24 mouse cellular contexts compared by ENCODE assay signal in the genomic region with DNA sequence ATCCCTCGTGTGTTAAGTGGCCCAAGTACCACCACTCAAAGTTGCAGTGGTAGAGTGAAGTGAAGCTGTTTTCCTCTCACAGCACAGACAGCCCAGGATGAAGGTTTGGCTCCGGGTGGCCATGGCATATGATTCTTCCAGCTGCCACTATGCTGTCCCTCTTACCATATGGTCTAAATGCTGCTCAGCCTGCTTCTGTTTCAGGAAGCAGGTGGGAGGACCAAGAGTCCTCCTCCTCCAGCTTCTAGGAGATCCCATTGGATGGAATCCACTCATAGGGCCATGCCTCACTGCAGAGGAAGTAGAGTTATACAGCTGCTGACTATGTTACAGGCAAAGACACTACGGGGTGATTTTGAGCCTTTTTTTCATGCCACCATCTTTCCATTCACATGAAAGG.
DNase-seq lines count a peak whose midpoint lies in the region; ATAC-seq and TF ChIP-seq lines count a peak whose summit lies in the region.
"Had no signal": no experiment of that assay in that cellular context is flagged by ENCODE, and none has a peak within 500 bp of the region (broad histone marks: within the 10 kb centered on the region; RNA-seq: fewer than 3 reads in every experiment).

No protein-coding gene starts in this region.

- TF ChIP-seq CTCF in layer of hippocampus, adult 2 months (conservative IDR thresholded peaks at IDR 0.05), result no peak

- no peak overlapping the region for H3K27ac ChIP-seq in layer of hippocampus, adult 2 months
- H3K27ac ChIP-seq: forebrain, embryonic 10.5 days; forebrain, embryonic 15.5 days; heart, embryonic 13.5 days; hindbrain, embryonic 15.5 days; limb, embryonic 12.5 days; macrophage; neural tube, embryonic 15.5 days had no signal

- DNase-seq in cerebellum, postnatal 10 days, result peak; percentile 20 to 47
- no peak for DNase-seq in cerebellum, adult 18-20 months
- DNase-seq in layer of hippocampus, adult 9-11 months, result peak; percentile 7
- no peak for DNase-seq in layer of hippocampus, adult 2 months (ENCODE audit: low spot score in 2 of 2)
- DNase-seq in right cerebral cortex, postnatal 25 days, result peak; percentile 47
- DNase-seq in right cerebral cortex, adult 2 months (ENCODE audit: low spot score in 2 of 2), result no peak
- peak; percentile 68 for DNase-seq in telencephalon, adult 2 months (ENCODE audit: low read depth, low spot score)
- DNase-seq: adrenal gland, adult 2 months; cerebellum, adult 9-10 months; gastrocnemius, postnatal 10 days; heart, postnatal 10 days; midbrain, embryonic 14.5 days; spleen, adult 18-20 months; thymus, adult 18-20 months; thymus, postnatal 25 days had no signal

- no peak for ATAC-seq in erythroblast, adult 5-6 weeks (replicated peaks; ENCODE audit: low FRiP score, poor library complexity, severe bottlenecking)
- ATAC-seq: activated CD4-positive, CD25-positive, alpha-beta regulatory T cell, adult 4 months; forebrain, embryonic 15.5 days had no signal

- no peak overlapping the region for H3K4me3 ChIP-seq in layer of hippocampus, adult 2 months
- H3K4me3 ChIP-seq: forebrain, embryonic 10.5 days; forebrain, embryonic 15.5 days; heart, embryonic 13.5 days; hindbrain, embryonic 15.5 days; limb, embryonic 12.5 days; neural tube, embryonic 15.5 days had no signal

Comparison
In these comparisons a context has a peak if more than half of its experiments do, and no peak if none do; other contexts are left out.
1. DNase-seq: peak in cerebellum, postnatal 10 days (2 of 2), layer of hippocampus, adult 9-11 months (single experiment), right cerebral cortex, postnatal 25 days (single experiment) and telencephalon, adult 2 months (single experiment); none in cerebellum, adult 18-20 months (0 of 2), layer of hippocampus, adult 2 months (0 of 2) and right cerebral cortex, adult 2 months (0 of 2).